Mouse (Mus musculus) right cerebral cortex, adult 2 months (tissue): ENCODE measurements around the gene Pcbp2.

Experiments used
- DNase-seq, 2 experiments: peaks; one replicate each; pipeline ENCODE4 v3.0.0; 2021 to 2022; ENCODE audit warnings: low spot score in 2 of 2

Pcbp2 gene

GRCm38 (mm10) chr15:102470183-102470604, at the start of gene Pcbp2:
Pcbp2 (plus strand) TSS chr15:102470539.
- DNase-seq: peak; percentile 95 to 96

GRCm38 (mm10) chr15:102420986-102421385, 49.4 kb upstream of the Pcbp2 start:
- DNase-seq: no peak

- DNase-seq: peak; percentile 28 to 45
These were observed 48.9 kb upstream of the Pcbp2 start for GRCm38 (mm10) chr15:102421437-102421836.

GRCm38 (mm10) chr15:102423602-102424240, 46.6 kb upstream of the Pcbp2 start:
- no peak for DNase-seq

GRCm38 (mm10) chr15:102424657-102425056, 45.7 kb upstream of the Pcbp2 start:
- DNase-seq: no peak

GRCm38 (mm10) chr15:102426963-102427362, 43.4 kb upstream of the Pcbp2 start:
- DNase-seq: no peak

- DNase-seq: no peak
These were observed 38.3 kb upstream of the Pcbp2 start for GRCm38 (mm10) chr15:102432046-102432445.

GRCm38 (mm10) chr15:102433173-102433572, 37.2 kb upstream of the Pcbp2 start:
- DNase-seq: no peak

- DNase-seq: peak; percentile 91 to 93
These were observed 27.8 kb upstream of the Pcbp2 start for GRCm38 (mm10) chr15:102442490-102442889.

GRCm38 (mm10) chr15:102445146-102445545, 25.2 kb upstream of the Pcbp2 start, which contains the start of gene Amhr2:
Amhr2 (plus strand) TSS chr15:102445367.
- DNase-seq: no peak

GRCm38 (mm10) chr15:102446448-102446847, 23.9 kb upstream of the Pcbp2 start:
- no peak for DNase-seq

- DNase-seq: no peak
These were observed 21.0 kb upstream of the Pcbp2 start for GRCm38 (mm10) chr15:102449366-102449765.

- DNase-seq: no peak
These were observed 19.4 kb upstream of the Pcbp2 start for GRCm38 (mm10) chr15:102450928-102451327.

GRCm38 (mm10) chr15:102451666-102452430, 18.5 kb upstream of the Pcbp2 start:
- no peak for DNase-seq

- DNase-seq: no peak
These were observed 14.3 kb upstream of the Pcbp2 start for GRCm38 (mm10) chr15:102455993-102456392.

- DNase-seq: no peak
These were observed 12.1 kb upstream of the Pcbp2 start for GRCm38 (mm10) chr15:102458050-102458736.

GRCm38 (mm10) chr15:102458904-102459317, 11.4 kb upstream of the Pcbp2 start, which contains the start of gene Prr13:
Prr13 (plus strand) TSS chr15:102459028.
- DNase-seq: peak; percentile 96

GRCm38 (mm10) chr15:102459381-102459780, 11.0 kb upstream of the Pcbp2 start:
- no peak for DNase-seq

GRCm38 (mm10) chr15:102459847-102460246, 10.5 kb upstream of the Pcbp2 start:
- DNase-seq: no peak

- no peak for DNase-seq
These were observed 9.9 kb upstream of the Pcbp2 start for GRCm38 (mm10) chr15:102460409-102460808.

- no peak for DNase-seq
These were observed 9.4 kb upstream of the Pcbp2 start for GRCm38 (mm10) chr15:102460971-102461370.

- DNase-seq: no peak
These were observed 8.8 kb upstream of the Pcbp2 start for GRCm38 (mm10) chr15:102461430-102462075.
